Comparison of ENCODE assay signal across 11 mouse cellular contexts in genomic region chr11:50265931-50266330, GRCm38 (mm10). TPM values are rescaled to one million over a fixed set of nuclear protein-coding genes. Genes with fewer than 3 reads are reported as not detected.
DNase-seq lines count a peak whose midpoint lies in the region; TF ChIP-seq lines count a peak whose summit lies in the region.
"Had no signal": no experiment of that assay in that cellular context is flagged by ENCODE, and none has a peak within 500 bp of the region (broad histone marks: within the 10 kb centered on the region; RNA-seq: fewer than 3 reads in every experiment).

No protein-coding gene starts in this region.

- 44% methylated on average over 8 of the region's 8 CpGs for WGBS in kidney, adult 2 months

- H3K27me3 ChIP-seq in kidney, adult 2 months (replicated peaks; ENCODE audit: control insufficient read depth, insufficient read depth, low read length): no peaks in the 10 kb centered on the region
- H3K27me3 ChIP-seq: embryonic facial prominence, embryonic 15.5 days; forebrain, embryonic 15.5 days had no signal

- no peak for TF ChIP-seq CTCF in layer of hippocampus, adult 2 months (conservative IDR thresholded peaks at IDR 0.05)
- no peak for TF ChIP-seq CTCF in kidney, adult 2 months (conservative IDR thresholded peaks at IDR 0.05; ENCODE audit: insufficient read depth, insufficient read length, low read depth, low read length)

- no peaks in the 10 kb centered on the region for H3K36me3 ChIP-seq in kidney, adult 2 months (ENCODE audit: control insufficient read depth, insufficient read depth, low read length)

- intact Hi-C loops in gastrocnemius, postnatal 14 days (cut with DNase I; ENCODE audit: low total_unique reads): no loop called here
- intact Hi-C loops in left cerebral cortex, postnatal 25 days (cut with DNase I): no loop called here

- no peak overlapping the region for H3K4me3 ChIP-seq in layer of hippocampus, adult 2 months
- H3K4me3 ChIP-seq in kidney, adult 2 months (ENCODE audit: insufficient read depth, low read depth, low read length): no peak overlapping the region
- H3K4me3 ChIP-seq: embryonic facial prominence, embryonic 15.5 days; forebrain, embryonic 15.5 days; heart, adult 2 months had no signal

- peaks cover 16% of the 10 kb centered on the region; the same call in 1 of the 2 replicates for H3K4me1 ChIP-seq in kidney, adult 2 months (ENCODE audit: control insufficient read depth, insufficient read depth, low read length)
- H3K4me1 ChIP-seq: embryonic facial prominence, embryonic 15.5 days; forebrain, embryonic 15.5 days had no signal

- peak overlapping the region; percentile 43; the same call in 1 of the 2 replicates for H3K27ac ChIP-seq in layer of hippocampus, adult 2 months
- peak overlapping the region; percentile 69 for H3K27ac ChIP-seq in kidney, adult 2 months (ENCODE audit: insufficient read depth, low read depth, low read length)
- H3K27ac ChIP-seq: embryonic facial prominence, embryonic 15.5 days; forebrain, embryonic 15.5 days; heart, adult 2 months had no signal

- no peak for DNase-seq in layer of hippocampus, adult 2 months (ENCODE audit: low spot score in 2 of 2)
- DNase-seq in layer of hippocampus, adult 8-10 months (ENCODE audit: low spot score in 2 of 2): no peak
- DNase-seq in gastrocnemius, postnatal 14 days: peak; percentile 48
- DNase-seq in kidney, adult 2 months: peak; percentile 93
- DNase-seq in lung, postnatal 10 days: peak; percentile 45
- DNase-seq in spleen, postnatal 10 days (ENCODE audit: low spot score in 2 of 2): no peak
- DNase-seq in left cerebral cortex, postnatal 25 days (ENCODE audit: low spot score in 2 of 2): no peak
- DNase-seq: cerebellum, postnatal 25 days had no signal

- no peak for TF ChIP-seq POLR2A in kidney, adult 2 months (IDR thresholded peaks at IDR 0.05; ENCODE audit: low read depth, low read length)

RNA-seq across cellular contexts. Expression of gene Maml1, which starts 26.2 kb away (rescaled TPM):
- 10 to 100 TPM; 10.1 to 10.8 TPM for total RNA-seq in layer of hippocampus, adult 2 months (2021)
- total RNA-seq in layer of hippocampus, adult 8-10 months (2022): 10 to 100 TPM; 10.6 to 12.0 (median 11.6) TPM
- 1 to 10 TPM; 9.0 to 9.1 TPM for total RNA-seq in gastrocnemius, postnatal 14 days (2021)
- 10.9 and 12.5 TPM in 2 replicates for polyA plus RNA-seq in kidney, adult 2 months (2012; rRNA removed)
- 10 to 100 TPM in 1 of 2 experiments, 1 to 10 TPM in 1; 9.5 to 10.1 TPM for total RNA-seq in left cerebral cortex, postnatal 25 days (2021)

RNA-seq across cellular contexts. Expression of gene Ltc4s, which starts 27.5 kb away (rescaled TPM):
- 1 to 10 TPM; 6.8 to 9.3 TPM for total RNA-seq in layer of hippocampus, adult 2 months (2021)
- total RNA-seq in layer of hippocampus, adult 8-10 months (2022): 10 to 100 TPM in 2 of 4 experiments, 1 to 10 TPM in 2; 6.2 to 23.4 (median 10.7) TPM
- total RNA-seq in gastrocnemius, postnatal 14 days (2021): 1 to 10 TPM; 1.9 to 2.0 TPM
- polyA plus RNA-seq in kidney, adult 2 months (2012; rRNA removed): 33.8 and 46.3 TPM in 2 replicates
- 1 to 10 TPM; 8.4 to 8.7 TPM for total RNA-seq in left cerebral cortex, postnatal 25 days (2021)

RNA-seq across cellular contexts. Expression of gene Mgat4b, which starts 55.2 kb away (rescaled TPM):
- 10 to 100 TPM; 91.2 to 93.0 TPM for total RNA-seq in layer of hippocampus, adult 2 months (2021)
- 10 to 100 TPM; 73.7 to 78.1 (median 76.2) TPM for total RNA-seq in layer of hippocampus, adult 8-10 months (2022)
- total RNA-seq in gastrocnemius, postnatal 14 days (2021): 10 to 100 TPM; 24.8 to 25.5 TPM
- polyA plus RNA-seq in kidney, adult 2 months (2012; rRNA removed): 85.4 and 105 TPM in 2 replicates
- 10 to 100 TPM; 66.4 to 76.3 TPM for total RNA-seq in left cerebral cortex, postnatal 25 days (2021)

RNA-seq across cellular contexts. Expression of gene Sqstm1, which starts 55.3 kb away (rescaled TPM):
- total RNA-seq in layer of hippocampus, adult 2 months (2021): 100 to 1,000 TPM; 444 to 465 TPM
- total RNA-seq in layer of hippocampus, adult 8-10 months (2022): 100 to 1,000 TPM; 473 to 497 (median 477) TPM
- total RNA-seq in gastrocnemius, postnatal 14 days (2021): 100 to 1,000 TPM; 217 to 261 TPM
- 337 and 344 TPM in 2 replicates for polyA plus RNA-seq in kidney, adult 2 months (2012; rRNA removed)
- total RNA-seq in left cerebral cortex, postnatal 25 days (2021): 100 to 1,000 TPM; 460 to 480 TPM

RNA-seq across cellular contexts. Expression of gene Canx, which starts 59.5 kb away (rescaled TPM):
- total RNA-seq in layer of hippocampus, adult 2 months (2021): 100 to 1,000 TPM; 365 to 415 TPM
- total RNA-seq in layer of hippocampus, adult 8-10 months (2022): 100 to 1,000 TPM; 388 to 462 (median 411) TPM
- 100 to 1,000 TPM; 104 to 133 TPM for total RNA-seq in gastrocnemius, postnatal 14 days (2021)
- 84.1 and 118 TPM in 2 replicates for polyA plus RNA-seq in kidney, adult 2 months (2012; rRNA removed)
- 100 to 1,000 TPM; 432 to 442 TPM for total RNA-seq in left cerebral cortex, postnatal 25 days (2021)

Comparison
In these comparisons a context has a peak if more than half of its experiments do, and no peak if none do; other contexts are left out.
1. DNase-seq: peak in gastrocnemius, postnatal 14 days (single experiment), kidney, adult 2 months (single experiment) and lung, postnatal 10 days (single experiment); none in layer of hippocampus, adult 2 months (0 of 2), layer of hippocampus, adult 8-10 months (0 of 2), spleen, postnatal 10 days (0 of 2) and left cerebral cortex, postnatal 25 days (0 of 2).